Mouse (Mus musculus) Patski (cell line): ENCODE measurements around the gene Repin1. TPM values are rescaled to one million over a fixed set of nuclear protein-coding genes. Genes with fewer than 3 reads are reported as not detected.
"Not testable (repeated sequence)": the region's sequence is repeated elsewhere in the genome, so short reads cannot be mapped to it uniquely, and the experiment has no call there.

Source experiments
- ATAC-seq: fragments of 100-300 bp; one replicate; pipeline ENCODE4 v1.8.0; 2021
- CTCF ChIA-PET: fragments of 350-600 bp; sonication (Branson Sonifier 250); formaldehyde crosslinking; loops from one replicate; lab custom pipeline; 2022; ENCODE audit warnings: inconsistent platforms; lab: Charles Lee
- POLR2A ChIA-PET: fragments of 350-600 bp; sonication (Branson Sonifier 250); formaldehyde crosslinking; loops from one replicate; lab custom pipeline; 2022; ENCODE audit warnings: antibody characterized with exemption, inconsistent platforms; lab: Charles Lee
- DNase-seq: peaks from one replicate; pipeline ENCODE4 v3.0.0-alpha.2; 2011; ENCODE audit warnings: low read depth, low spot score
- H3K27me3 ChIP-seq: fragments of 371-371 bp; one replicate; pipeline ENCODE4 v1.5.1; 2021
- CTCF ChIP-seq: fragments of 100-300 bp; IDR thresholded peaks from one replicate; pipeline ENCODE4 v1.5.1; 2021
- in situ Hi-C: fragments of 300-500 bp; cut with MboI; formaldehyde crosslinking; loops from 3 replicates; pipeline ENCODE4 v1.11.1; 2018; ENCODE audit warnings: low pct_unique_long_range_greater_than_20kb, mixed read lengths
- polyA plus RNA-seq: library from polyadenylated mRNA; unstranded; gene quantifications from one replicate; pipeline ENCODE4 v1.2.3, GENCODE M21; 2021

The Repin1 gene
- polyA plus RNA-seq, 1 experiment from 2014 or later: 44.2 TPM

DNA sequence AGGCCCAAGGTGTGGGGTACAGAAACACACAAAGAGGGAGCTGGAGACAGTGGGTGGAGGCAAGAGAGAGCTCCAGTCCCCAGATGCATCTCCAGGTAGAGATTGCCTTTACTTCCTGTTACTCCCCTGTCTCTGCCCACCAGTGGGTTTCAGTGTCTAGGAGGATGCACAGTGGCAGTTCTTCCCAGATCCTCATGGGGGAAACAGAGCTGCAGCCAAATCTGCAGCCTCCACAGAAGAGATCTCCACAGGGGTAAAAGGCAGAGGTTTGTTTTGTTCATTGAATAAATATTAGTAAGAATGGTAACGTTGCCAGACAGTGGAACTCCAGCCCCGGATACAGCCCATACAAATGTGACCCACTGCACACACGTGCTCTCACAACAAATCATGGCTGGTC, 17.0 kb downstream of the Repin1 start:
- no peaks in the 10 kb centered on the region for H3K27me3 ChIP-seq
- in situ Hi-C loops: no loop called here
- CTCF ChIA-PET: interaction anchor here (1.4 kb wide), 1 partner anchor 37 kb away, joined by 3 read pairs; the partner anchor contains the start of gene Gimap8
- DNase-seq: no peak
- POLR2A ChIA-PET: interaction anchor here (0.6 to 2.4 kb wide), 2 partner anchors 8 to 17 kb away, joined by 3 to 15 read pairs; partner anchors contain the start of genes Gm44965, Repin1 and Zfp775
- no peak for ATAC-seq
- TF ChIP-seq CTCF: no peak

DNA sequence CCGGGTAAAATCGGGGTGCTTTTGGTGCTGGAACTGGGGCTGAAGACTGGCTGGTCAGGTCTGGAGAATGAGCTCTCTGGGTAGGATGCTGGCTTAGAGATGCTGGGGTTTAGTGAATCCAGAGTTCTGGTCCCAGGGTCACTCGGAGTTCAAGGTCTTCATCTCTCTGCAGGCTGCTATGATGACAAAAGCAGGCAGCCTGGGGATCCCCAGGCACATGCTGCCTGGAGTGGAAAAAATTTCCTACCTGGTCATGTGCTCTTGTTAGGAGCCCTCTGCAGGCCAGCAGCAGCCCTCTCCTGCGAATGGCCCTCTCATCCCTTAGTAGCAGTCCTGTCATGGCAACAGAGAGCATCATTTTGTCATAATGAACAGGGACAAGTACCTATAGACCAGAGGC, 19.8 kb downstream of the Repin1 start:
- ATAC-seq: no peak
- CTCF ChIA-PET: no interaction called here
- in situ Hi-C loops: no loop called here
- no peak for DNase-seq
- H3K27me3 ChIP-seq: no peaks in the 10 kb centered on the region
- TF ChIP-seq CTCF: no peak
- POLR2A ChIA-PET: interaction anchor here (2.5 kb wide), 1 partner anchor 13 kb away, joined by 8 read pairs; the partner anchor contains the start of gene AI854703

DNA sequence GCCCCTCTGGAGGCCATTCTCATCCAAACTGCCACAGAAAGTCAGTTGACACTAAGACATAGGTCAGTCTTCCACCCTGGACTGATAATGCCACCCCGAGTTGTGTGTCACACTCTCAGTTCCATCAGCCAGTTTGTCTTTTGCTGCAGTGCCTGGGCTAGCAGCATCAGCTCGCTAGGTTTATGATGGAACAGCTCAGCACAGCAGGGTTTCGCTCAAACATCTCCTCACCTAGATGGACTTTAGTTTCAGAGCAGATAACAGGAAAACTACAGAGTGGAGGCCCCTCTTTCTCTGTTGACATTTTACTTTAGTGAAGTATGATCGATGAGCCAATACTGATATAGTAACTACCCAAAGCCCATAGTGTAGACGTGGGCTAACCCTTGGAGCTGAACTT, 21.1 kb downstream of the Repin1 start:
- DNase-seq: no peak
- CTCF ChIA-PET: no interaction called here
- no peaks in the 10 kb centered on the region for H3K27me3 ChIP-seq
- no peak for TF ChIP-seq CTCF
- no peak for ATAC-seq
- in situ Hi-C loops: no loop called here
- POLR2A ChIA-PET: interaction anchor here (2.5 kb wide), 1 partner anchor 12 kb away, joined by 8 read pairs; the partner anchor contains the start of gene AI854703

DNA sequence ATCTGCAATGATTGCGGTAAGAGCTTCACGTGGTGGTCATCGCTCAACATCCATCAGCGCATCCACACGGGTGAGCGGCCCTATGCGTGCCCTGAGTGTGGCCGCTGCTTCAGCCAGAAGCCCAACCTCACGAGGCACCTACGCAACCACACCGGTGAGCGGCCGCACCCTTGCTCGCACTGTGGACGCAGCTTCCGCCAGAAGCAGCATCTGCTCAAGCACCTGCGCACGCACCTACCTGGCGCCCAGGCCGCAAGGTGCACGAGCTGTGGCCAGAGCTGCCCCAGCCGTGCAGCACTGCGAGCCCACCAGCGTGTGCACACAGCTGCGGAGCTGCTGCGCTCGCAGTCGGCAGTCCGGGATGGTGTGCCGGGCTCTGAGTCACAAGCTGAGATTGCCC, 26.3 kb downstream of the Repin1 start:
- DNase-seq: no peak
- no peaks in the 10 kb centered on the region for H3K27me3 ChIP-seq
- POLR2A ChIA-PET: interaction anchor here (1.1 kb wide), 1 partner anchor 17 kb away, joined by 3 read pairs; no protein-coding TSS in a partner anchor
- no peak for ATAC-seq
- CTCF ChIA-PET: no interaction called here
- in situ Hi-C loops: no loop called here
- TF ChIP-seq CTCF: no peak

DNA sequence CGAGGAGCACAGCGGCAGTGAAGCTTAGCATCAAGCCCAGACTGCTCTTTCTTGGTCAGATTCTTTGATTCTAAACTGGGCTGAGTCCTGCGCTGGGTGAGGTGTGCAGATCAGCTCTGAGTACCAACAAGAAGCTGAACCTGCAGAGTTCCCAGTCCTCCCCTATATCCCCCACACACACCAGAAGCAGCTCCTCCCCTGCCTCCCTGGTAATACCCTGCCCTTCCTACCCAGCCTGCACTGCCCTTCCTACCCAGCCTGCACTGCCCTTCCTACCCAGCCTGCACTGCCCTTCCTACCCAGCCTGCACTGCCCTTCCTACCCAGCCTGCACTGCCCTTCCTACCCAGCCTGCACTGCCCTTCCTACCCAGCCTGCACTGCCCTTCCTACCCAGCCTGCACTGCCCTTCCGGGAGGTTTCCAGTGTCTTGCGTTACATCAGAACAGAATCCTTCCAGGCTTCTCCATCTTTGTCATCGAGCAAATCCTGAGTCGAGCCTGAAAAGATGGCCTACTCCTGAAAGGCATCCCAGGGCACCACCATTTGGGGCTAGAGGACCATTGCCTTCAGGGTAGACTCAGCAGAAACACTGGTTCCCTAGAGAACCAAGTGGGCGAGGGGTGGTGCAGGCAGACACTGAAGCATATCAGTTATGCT, 28.6 kb downstream of the Repin1 start:
- H3K27me3 ChIP-seq, in situ Hi-C loops, ATAC-seq, DNase-seq, CTCF ChIA-PET: not testable (repeated sequence)
- POLR2A ChIA-PET: interaction anchor here (0.7 kb wide), 1 partner anchor 26 kb away, joined by 3 read pairs; no protein-coding TSS in a partner anchor

DNA sequence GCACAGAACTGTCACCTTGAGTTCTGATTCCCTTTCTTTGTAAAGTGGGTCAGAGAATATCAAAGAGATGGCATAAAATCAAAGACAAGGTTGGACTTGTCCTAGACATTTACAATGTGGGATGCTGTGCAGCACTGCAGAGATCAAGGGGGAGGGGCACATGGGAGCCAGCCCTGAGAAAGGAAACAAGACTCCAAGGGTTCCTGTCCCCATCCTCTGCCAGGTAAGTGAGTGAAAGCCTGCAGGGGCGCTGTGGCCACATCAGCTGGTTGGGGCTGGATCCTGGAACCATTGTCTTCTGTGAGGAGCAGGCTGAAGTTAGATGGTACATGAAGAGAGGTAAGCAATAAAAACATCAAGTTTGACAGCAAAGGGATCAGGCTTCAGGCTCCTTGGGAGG, 29.8 kb downstream of the Repin1 start:
- POLR2A ChIA-PET: no interaction called here
- CTCF ChIA-PET: interaction anchor here (1.3 kb wide), 1 partner anchor 41 kb away, joined by 3 read pairs; no protein-coding TSS in a partner anchor
- no peaks in the 10 kb centered on the region for H3K27me3 ChIP-seq
- ATAC-seq (no peak), DNase-seq (no peak)
- TF ChIP-seq CTCF: no peak
- in situ Hi-C loops: no loop called here

DNA sequence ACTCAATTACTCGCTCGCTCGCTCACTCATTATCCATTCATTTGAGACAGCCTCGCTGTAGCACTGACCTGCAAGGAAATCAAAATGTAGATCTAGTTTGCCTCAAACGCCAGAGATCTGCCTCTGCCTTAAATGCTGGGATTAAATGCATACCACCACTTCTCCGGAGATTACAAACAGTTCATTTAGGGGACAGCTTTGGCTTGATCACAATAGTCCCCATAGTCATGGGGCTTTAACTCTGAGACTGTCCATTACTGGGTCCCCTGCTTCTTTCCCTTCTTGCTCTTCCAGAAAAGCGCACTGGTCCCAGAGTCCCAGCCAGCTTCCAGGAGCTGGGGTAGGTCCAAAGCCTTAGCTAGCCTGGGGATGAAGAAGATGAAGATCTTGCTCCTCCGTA, 32.8 kb downstream of the Repin1 start, which contains the start of gene AI854703:
TSS of gene AI854703 (plus strand) at position 301 of the 400 bp plus-strand sequence.
- no peak for DNase-seq
- peak; percentile 1 for ATAC-seq
- H3K27me3 ChIP-seq: no peaks in the 10 kb centered on the region
- CTCF ChIA-PET: interaction anchor here (1.1 kb wide), 1 partner anchor 22 kb away, joined by 3 read pairs; no protein-coding TSS in a partner anchor
- POLR2A ChIA-PET: interaction anchor here (0.9 to 4.5 kb wide), 7 partner anchors 13 to 61 kb away, joined by 3 to 24 read pairs (median 5); partner anchors contain the start of genes Gm44965, Repin1 and Zfp775
- TF ChIP-seq CTCF: no peak
- in situ Hi-C loops: loop anchor here (5.0 kb wide), 1 partner anchor 89 kb away; the partner anchor contains the start of gene Atp6v0e2

DNA sequence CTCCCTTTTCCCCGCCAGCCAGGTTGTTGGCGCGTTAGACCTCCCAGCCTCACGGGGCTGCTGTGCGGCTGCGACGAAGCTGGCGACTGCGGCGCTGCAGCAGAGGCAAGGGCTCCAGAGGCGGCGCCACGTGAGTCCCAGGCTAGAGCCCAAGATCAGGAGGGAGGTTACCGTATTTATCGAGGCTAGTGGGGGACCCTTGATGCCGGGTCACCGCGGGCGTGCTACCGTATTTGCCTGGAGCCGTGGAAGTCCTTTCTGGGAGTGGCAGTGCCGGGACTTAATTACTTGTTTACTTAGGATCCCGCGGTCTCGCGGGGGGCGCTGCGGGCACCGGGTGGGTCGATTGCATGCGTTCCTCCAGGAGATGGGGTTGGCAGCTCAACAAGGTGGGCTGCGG, 33.3 kb downstream of the Repin1 start:
- ChIA-PET CTCF (interaction anchor here (1.1 to 1.7 kb wide), 2 partner anchors 23 to 24 kb away, joined by 3 read pairs; no protein-coding TSS in a partner anchor), POLR2A (interaction anchor here (0.7 to 4.5 kb wide), 11 partner anchors 10 to 330 kb away, joined by 3 to 24 read pairs (median 4); partner anchors contain the start of genes Gm44965, Repin1 and Zfp775)
- no peaks in the 10 kb centered on the region for H3K27me3 ChIP-seq
- TF ChIP-seq CTCF: no peak
- DNase-seq (no peak), ATAC-seq (peak; percentile 55)
- in situ Hi-C loops: loop anchor here (5.0 kb wide), 1 partner anchor 90 kb away; the partner anchor contains the start of gene Atp6v0e2

DNA sequence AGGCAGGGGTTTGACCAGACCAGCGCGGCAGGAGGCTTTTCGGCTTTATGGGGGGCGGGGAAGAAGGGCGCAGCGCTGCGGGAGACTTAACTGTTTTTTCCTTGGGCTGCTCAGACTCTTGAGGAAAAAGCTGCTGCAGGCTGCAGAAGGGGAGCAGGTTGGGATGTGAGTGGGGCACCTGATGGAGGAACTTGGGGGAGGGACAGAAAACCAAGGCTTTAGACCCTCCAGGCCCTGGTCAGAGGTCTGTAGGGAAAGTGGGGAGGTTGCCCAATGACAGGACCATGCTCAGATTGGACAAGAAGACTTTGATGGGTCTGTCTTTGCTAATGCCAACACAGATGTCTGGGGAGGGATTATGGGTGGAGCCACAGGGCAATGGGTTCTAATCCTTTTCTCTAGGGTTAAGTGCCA, 33.8 kb downstream of the Repin1 start:
- POLR2A ChIA-PET: interaction anchor here (0.5 to 4.5 kb wide), 10 partner anchors 9 to 330 kb away, joined by 3 to 24 read pairs (median 4); partner anchors contain the start of genes Gm44965, Repin1 and Zfp775
- peak; percentile 2 for ATAC-seq
- no peak for DNase-seq
- CTCF ChIA-PET: interaction anchor here (1.7 to 2.0 kb wide), 2 partner anchors 12 to 25 kb away, joined by 3 to 7 read pairs; no protein-coding TSS in a partner anchor
- in situ Hi-C loops: loop anchor here (5.0 kb wide), 1 partner anchor 90 kb away; the partner anchor contains the start of gene Atp6v0e2
- no peaks in the 10 kb centered on the region for H3K27me3 ChIP-seq
- no peak for TF ChIP-seq CTCF

DNA sequence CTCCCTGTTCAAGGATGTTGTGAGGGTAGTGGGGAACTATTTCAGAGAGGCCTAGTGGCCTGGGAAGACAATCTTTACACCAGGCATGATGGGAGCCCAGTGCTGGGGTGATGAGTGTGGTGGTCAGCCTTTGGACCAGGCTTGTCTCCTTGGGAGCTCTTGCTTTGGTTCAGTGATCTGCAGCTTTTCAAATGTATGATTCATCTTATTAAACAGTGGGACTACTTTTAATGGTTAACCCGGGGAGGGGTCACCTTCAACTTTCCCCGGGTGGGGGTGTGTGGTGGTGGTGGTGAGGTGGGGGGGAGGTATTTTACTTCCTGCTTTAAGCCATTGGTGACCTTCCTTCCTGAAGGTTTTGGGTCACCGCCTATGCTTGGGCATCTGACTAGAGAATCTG, 34.7 kb downstream of the Repin1 start:
- H3K27me3 ChIP-seq: no peaks in the 10 kb centered on the region
- ATAC-seq: peak; percentile 28
- DNase-seq: peak; percentile 79
- in situ Hi-C loops: loop anchor here (5.0 kb wide), 1 partner anchor 91 kb away; the partner anchor contains the start of gene Atp6v0e2
- ChIA-PET CTCF (interaction anchor here (0.9 to 2.8 kb wide), 6 partner anchors 11 to 60 kb away, joined by 3 to 10 read pairs (median 4); partner anchors contain the start of gene Gimap8), POLR2A (interaction anchor here (0.5 to 4.5 kb wide), 7 partner anchors 9 to 56 kb away, joined by 3 to 24 read pairs (median 5); partner anchors contain the start of genes Gm44965, Repin1 and Zfp775)
- no peak for TF ChIP-seq CTCF
